Mouse (Mus musculus) naive thymus-derived CD4-positive, alpha-beta T cell, adult 2 months (primary cell): ENCODE measurements at regions not wholly inside any gene's neighbourhood (a gene's known extent, or its start where the extent isn't known, plus 50 kb on each side); places are given as distances from the start of the nearest gene placed in this dataset.
"Not testable (repeated sequence)": the region's sequence is repeated elsewhere in the genome, so short reads cannot be mapped to it uniquely, and the experiment has no call there.

Experiments
- DNase-seq: peaks from one replicate; pipeline ENCODE4 v3.0.0-alpha.2; 2011; ENCODE audit warnings: low read depth

GRCm38 (mm10) chr10:120726369-120726768, 172.5 kb downstream of the Msrb3 start:
- no peak for DNase-seq

GRCm38 (mm10) chr10:120721956-120722532, 176.9 kb downstream of the Msrb3 start:
- DNase-seq, result no peak

GRCm38 (mm10) chr10:120720981-120721380, 177.9 kb downstream of the Msrb3 start:
- DNase-seq, result no peak

GRCm38 (mm10) chr10:120720061-120720460, 178.8 kb downstream of the Msrb3 start:
- DNase-seq, result no peak

GRCm38 (mm10) chr10:120717159-120717567, 181.7 kb downstream of the Msrb3 start:
- DNase-seq, result no peak

- no peak for DNase-seq
Observed at GRCm38 (mm10) chr10:120716391-120716790, 182.5 kb downstream of the Msrb3 start.

GRCm38 (mm10) chr10:120707771-120708750, 190.8 kb downstream of the Msrb3 start:
- DNase-seq, result peak; percentile 10

GRCm38 (mm10) chr10:120706684-120707290, 192.1 kb downstream of the Msrb3 start:
- DNase-seq, result no peak

- peak; percentile 77 for DNase-seq
Observed at GRCm38 (mm10) chr10:120701833-120702232, 197.1 kb downstream of the Msrb3 start.

- DNase-seq, result peak; percentile 15
Observed at GRCm38 (mm10) chr10:120697275-120697856, 201.5 kb downstream of the Msrb3 start.

- no peak for DNase-seq
Observed at GRCm38 (mm10) chr10:120696481-120696880, 202.4 kb downstream of the Msrb3 start.

- DNase-seq, result no peak
Observed at GRCm38 (mm10) chr10:120694472-120694871, 204.4 kb downstream of the Msrb3 start.

GRCm38 (mm10) chr10:120691451-120691850, 207.4 kb downstream of the Msrb3 start:
- no peak for DNase-seq

GRCm38 (mm10) chr10:120686123-120686522, 209.9 kb upstream of the Hmga2 start:
- DNase-seq, result no peak

- no peak for DNase-seq
Observed at GRCm38 (mm10) chr10:120682021-120682420, 205.8 kb upstream of the Hmga2 start.

GRCm38 (mm10) chr10:120679982-120680381, 203.7 kb upstream of the Hmga2 start:
- no peak for DNase-seq

GRCm38 (mm10) chr10:120678277-120678676, 202.0 kb upstream of the Hmga2 start:
- DNase-seq, result no peak

GRCm38 (mm10) chr10:120675369-120675768, 199.1 kb upstream of the Hmga2 start:
- no peak for DNase-seq

GRCm38 (mm10) chr10:120674321-120675045, 198.2 kb upstream of the Hmga2 start:
- DNase-seq, result no peak

GRCm38 (mm10) chr10:120667678-120668031, 191.4 kb upstream of the Hmga2 start:
- not testable (repeated sequence) for DNase-seq

- DNase-seq, result peak; percentile 27
Observed at GRCm38 (mm10) chr10:120666985-120667677, 190.9 kb upstream of the Hmga2 start.
